In genomic region chr12:30883592-30883985, GRCm38 (mm10) we compare ENCODE assay signal across 8 mouse cellular contexts. TPM values are rescaled to one million over a fixed set of nuclear protein-coding genes. Genes with fewer than 3 reads are reported as not detected.
DNase-seq lines count a peak whose midpoint lies in the region; ATAC-seq lines count a peak whose summit lies in the region.
"Had no signal": no experiment of that assay in that cellular context is flagged by ENCODE, and none has a peak within 500 bp of the region (broad histone marks: within the 10 kb centered on the region; RNA-seq: fewer than 3 reads in every experiment).

No protein-coding gene starts in this region.

- peaks cover 15% of the 10 kb centered on the region for H3K4me1 ChIP-seq in lung, embryonic 15.5 days
- H3K4me1 ChIP-seq in forebrain, embryonic 16.5 days (replicated peaks; ENCODE audit: control insufficient read depth, insufficient read depth, low read length) = peaks cover 12% of the 10 kb centered on the region
- H3K4me1 ChIP-seq in liver, embryonic 12.5 days = peaks cover 23% of the 10 kb centered on the region
- peaks cover 6% of the 10 kb centered on the region; the same call in 1 of the 2 replicates for H3K4me1 ChIP-seq in stomach, embryonic 16.5 days (ENCODE audit: control insufficient read depth, insufficient read depth, low read length)

- no peak for DNase-seq in lung, postnatal 25 days (ENCODE audit: low spot score)
- DNase-seq in testis, postnatal 14 days (ENCODE audit: low spot score) = no peak
- no peak for DNase-seq in kidney, adult 8-10 months

- WGBS in lung, embryonic 15.5 days = 25% methylated on average over 4 of the region's 4 CpGs
- 16% methylated on average over 4 of the region's 4 CpGs for WGBS in forebrain, embryonic 16.5 days
- WGBS in liver, embryonic 12.5 days (ENCODE audit: insufficient replicate concordance) = 16% methylated on average over 4 of the region's 4 CpGs
- WGBS in stomach, embryonic 16.5 days = 24% methylated on average over 4 of the region's 4 CpGs

- H3K9ac ChIP-seq in lung, embryonic 15.5 days = no peak overlapping the region
- H3K9ac ChIP-seq in forebrain, embryonic 16.5 days (replicated peaks; ENCODE audit: low read depth, low read length) = peak overlapping the region; percentile 54
- no peak overlapping the region for H3K9ac ChIP-seq in liver, embryonic 12.5 days
- H3K9ac ChIP-seq in stomach, embryonic 16.5 days (ENCODE audit: low read length) = peak overlapping the region; percentile 61; the same call in 1 of the 2 replicates

- H3K36me3 ChIP-seq in lung, embryonic 15.5 days = no peaks in the 10 kb centered on the region
- H3K36me3 ChIP-seq in forebrain, embryonic 16.5 days (ENCODE audit: control insufficient read depth, insufficient read depth) = no peaks in the 10 kb centered on the region
- H3K36me3 ChIP-seq in liver, embryonic 12.5 days = no peaks in the 10 kb centered on the region
- no peaks in the 10 kb centered on the region for H3K36me3 ChIP-seq in stomach, embryonic 16.5 days (ENCODE audit: control insufficient read depth, insufficient read depth, low read length)

- no peaks in the 10 kb centered on the region for H3K9me3 ChIP-seq in lung, embryonic 15.5 days
- 0 out of 2 replicates have a peak, but pooled peaks cover 3% of the 10 kb centered on the region for H3K9me3 ChIP-seq in forebrain, embryonic 16.5 days (ENCODE audit: control insufficient read depth, low read length)
- H3K9me3 ChIP-seq in liver, embryonic 12.5 days (replicated peaks) = no peaks in the 10 kb centered on the region
- H3K9me3 ChIP-seq in stomach, embryonic 16.5 days (replicated peaks; ENCODE audit: control insufficient read depth, low read length) = no peaks in the 10 kb centered on the region

- peak overlapping the region; percentile 96 for H3K4me2 ChIP-seq in lung, embryonic 15.5 days
- peak overlapping the region; percentile 99 for H3K4me2 ChIP-seq in forebrain, embryonic 16.5 days (ENCODE audit: low read length)
- H3K4me2 ChIP-seq in liver, embryonic 12.5 days = peak overlapping the region; percentile 65
- H3K4me2 ChIP-seq in stomach, embryonic 16.5 days (ENCODE audit: low read depth, low read length) = peak overlapping the region; percentile 92

- no peak overlapping the region for H3K27ac ChIP-seq in lung, embryonic 15.5 days
- H3K27ac ChIP-seq in forebrain, embryonic 16.5 days (ENCODE audit: low read length) = no peak overlapping the region
- no peak overlapping the region for H3K27ac ChIP-seq in liver, embryonic 12.5 days
- H3K27ac ChIP-seq in stomach, embryonic 16.5 days (ENCODE audit: low read length) = no peak overlapping the region

- peak overlapping the region; percentile 48 for H3K4me3 ChIP-seq in lung, embryonic 15.5 days
- H3K4me3 ChIP-seq in forebrain, embryonic 16.5 days (replicated peaks; ENCODE audit: low read length) = peak overlapping the region; percentile 59
- peak overlapping the region; percentile 39 for H3K4me3 ChIP-seq in liver, embryonic 12.5 days
- peak overlapping the region; percentile 51 for H3K4me3 ChIP-seq in stomach, embryonic 16.5 days (replicated peaks; ENCODE audit: low read length)

- no peak for ATAC-seq in lung, embryonic 15.5 days (ENCODE audit: borderline replicate concordance, extremely low read depth, low FRiP score, low TSS enrichment)
- ATAC-seq in forebrain, embryonic 16.5 days = no peak
- ATAC-seq in liver, embryonic 12.5 days = no peak
- no peak for ATAC-seq in stomach, embryonic 16.5 days (ENCODE audit: insufficient read depth, low FRiP score)
- ATAC-seq: Patski had no signal

- peaks cover 59% of the 10 kb centered on the region for H3K27me3 ChIP-seq in lung, embryonic 15.5 days
- peaks cover 43% of the 10 kb centered on the region for H3K27me3 ChIP-seq in forebrain, embryonic 16.5 days (replicated peaks; ENCODE audit: control insufficient read depth, insufficient read depth, low read length)
- H3K27me3 ChIP-seq in liver, embryonic 12.5 days (replicated peaks) = peaks cover 70% of the 10 kb centered on the region
- peaks cover 45% of the 10 kb centered on the region for H3K27me3 ChIP-seq in stomach, embryonic 16.5 days (ENCODE audit: control insufficient read depth, insufficient read depth, low read length)

RNA-seq across cellular contexts. Expression of gene Alkal2, which starts 0.5 kb away (rescaled TPM):
- polyA plus RNA-seq in lung, embryonic 15.5 days (2015; fragmentation: Nextera tagmentation; extraction: Ambion mirVana) = 0.48 and 0.67 TPM in 2 replicates
- 0.26 and 0.82 TPM in 2 replicates for polyA plus RNA-seq in forebrain, embryonic 16.5 days (2015; fragmentation: Nextera tagmentation; extraction: Ambion mirVana)
- not detected in 2 replicates for polyA plus RNA-seq in liver, embryonic 12.5 days (2016; fragmentation: Nextera tagmentation; extraction: Ambion mirVana)
- polyA plus RNA-seq in stomach, embryonic 16.5 days (2015; fragmentation: Nextera tagmentation; extraction: Ambion mirVana) = 1.3 and 1.6 TPM in 2 replicates
- polyA plus RNA-seq: Patski had no signal

RNA-seq across cellular contexts. Expression of gene Acp1, which starts 27.8 kb away (rescaled TPM):
- polyA plus RNA-seq in lung, embryonic 15.5 days (2015; fragmentation: Nextera tagmentation; extraction: Ambion mirVana) = 172 and 190 TPM in 2 replicates
- 122 and 124 TPM in 2 replicates for polyA plus RNA-seq in forebrain, embryonic 16.5 days (2015; fragmentation: Nextera tagmentation; extraction: Ambion mirVana)
- polyA plus RNA-seq in liver, embryonic 12.5 days (2016; fragmentation: Nextera tagmentation; extraction: Ambion mirVana) = 299 and 326 TPM in 2 replicates
- 149 and 150 TPM in 2 replicates for polyA plus RNA-seq in stomach, embryonic 16.5 days (2015; fragmentation: Nextera tagmentation; extraction: Ambion mirVana)

RNA-seq across cellular contexts. Expression of gene Sh3yl1, which starts 27.9 kb away (rescaled TPM):
- 13.3 and 14.7 TPM in 2 replicates for polyA plus RNA-seq in lung, embryonic 15.5 days (2015; fragmentation: Nextera tagmentation; extraction: Ambion mirVana)
- polyA plus RNA-seq in forebrain, embryonic 16.5 days (2015; fragmentation: Nextera tagmentation; extraction: Ambion mirVana) = 43.7 and 46.4 TPM in 2 replicates
- polyA plus RNA-seq in liver, embryonic 12.5 days (2016; fragmentation: Nextera tagmentation; extraction: Ambion mirVana) = 36.0 and 38.4 TPM in 2 replicates
- polyA plus RNA-seq in stomach, embryonic 16.5 days (2015; fragmentation: Nextera tagmentation; extraction: Ambion mirVana) = 29.7 and 33.1 TPM in 2 replicates

Comparison
In these comparisons a context has a peak if more than half of its experiments do, and no peak if none do; other contexts are left out.
1. H3K9ac ChIP-seq: peak in forebrain, embryonic 16.5 days (single experiment) and stomach, embryonic 16.5 days (single experiment); none in lung, embryonic 15.5 days (single experiment) and liver, embryonic 12.5 days (single experiment).
2. Peak in every context shown above with its lines, with median percentiles within 50 percentile points of each other: H3K4me2 ChIP-seq and H3K4me3 ChIP-seq.